Mouse (Mus musculus): Measurements from ENCODE around the gene Mog.

DNA sequence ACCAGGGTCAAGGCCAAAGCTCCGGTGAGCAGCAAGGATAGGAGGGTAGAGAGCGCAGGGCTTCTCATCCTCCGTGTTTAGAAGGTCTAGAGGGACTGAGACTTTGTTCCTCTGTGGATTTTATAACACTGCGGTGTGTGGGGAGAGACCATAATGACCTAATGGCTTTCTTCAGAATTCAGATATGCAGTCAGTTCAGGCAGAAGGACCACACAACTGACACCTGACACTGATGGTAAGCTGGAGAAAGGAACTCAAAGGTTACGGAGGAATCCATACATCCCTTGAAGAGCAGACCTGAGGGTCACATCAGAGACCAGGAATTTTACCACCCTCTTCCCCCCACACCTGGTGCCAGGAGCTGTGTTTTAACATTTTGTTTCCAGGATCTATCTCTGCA, 33.8 kb downstream of the Mog start, which contains the start of gene H2-M5:
- TF ChIP-seq MXI1 (IDR thresholded peaks at IDR 0.05; ENCODE audit: low read depth, low read length) (no peak), POLR2A (IDR thresholded peaks at IDR 0.05; ENCODE audit: low read depth, low read length) (no peak), EP300 (IDR thresholded peaks at IDR 0.05; ENCODE audit: low read length) (no peak), RCOR1 (conservative IDR thresholded peaks at IDR 0.05; ENCODE audit: low read depth, low read length) (no peak), ZC3H11A (IDR thresholded peaks at IDR 0.05; ENCODE audit: low read depth, low read length) (no peak), TCF12 (IDR thresholded peaks at IDR 0.05; ENCODE audit: low read depth, low read length) (no peak)
